Mouse (Mus musculus) liver, postnatal 0 days (tissue): ENCODE measurements around the gene Zfp950. TPM values are rescaled to one million over a fixed set of nuclear protein-coding genes. Genes with fewer than 3 reads are reported as not detected.

ENCODE experiments used
- ATAC-seq: fragments of 200-750 bp; cut with Nextera tagmentation; 2 replicates; pipeline ENCODE4 v1.8.0; 2017; ENCODE audit warnings: mild to moderate bottlenecking, moderate library complexity
- DNase-seq: peaks from one replicate; pipeline ENCODE4 v3.0.0-alpha.2; 2016
- H3K27ac ChIP-seq: fragments of 300-500 bp; sonication (generic); 2 replicates; pipeline ENCODE4 v1.5.1; 2014; ENCODE audit warnings: antibody characterized with exemption, moderate library complexity, mild to moderate bottlenecking, low read depth
- H3K27me3 ChIP-seq: fragments of 300-500 bp; sonication (generic); 2 replicates; pipeline ENCODE4 v1.6.1; 2014; ENCODE audit warnings: low read length, control low read depth, mixed read lengths; ENCODE audit not compliant: insufficient read depth
- H3K36me3 ChIP-seq: fragments of 300-500 bp; sonication (generic); replicated peaks from 2 replicates; pipeline ENCODE4 v1.6.1; 2014; ENCODE audit warnings: mild to moderate bottlenecking, control low read depth, low read length, moderate library complexity, mixed read lengths; ENCODE audit not compliant: insufficient read depth
- H3K4me1 ChIP-seq: fragments of 300-500 bp; sonication (generic); 2 replicates; pipeline ENCODE4 v1.6.1; 2014; ENCODE audit warnings: antibody characterized with exemption, mild to moderate bottlenecking, control low read depth; ENCODE audit not compliant: insufficient read depth
- H3K4me2 ChIP-seq: fragments of 300-500 bp; sonication (generic); 2 replicates; pipeline ENCODE4 v1.6.1; 2014; ENCODE audit warnings: low read depth, mild to moderate bottlenecking, low read length, moderate library complexity, mixed read lengths
- H3K4me3 ChIP-seq: fragments of 300-500 bp; sonication (generic); 2 replicates; pipeline ENCODE4 v1.5.1; 2014; ENCODE audit warnings: low read depth, low read length
- H3K9ac ChIP-seq: fragments of 300-500 bp; sonication (generic); replicated peaks from 2 replicates; pipeline ENCODE4 v1.6.1; 2014; ENCODE audit warnings: mild to moderate bottlenecking, moderate library complexity
- H3K9me3 ChIP-seq: fragments of 300-500 bp; sonication (generic); 2 replicates; pipeline ENCODE4 v1.6.1; 2016; ENCODE audit warnings: mild to moderate bottlenecking, control low read depth, low read length, mixed read lengths
- CTCF ChIP-seq: sonication (generic); IDR thresholded peaks from 2 replicates; pipeline ENCODE4 v1.5.1; 2016; ENCODE audit warnings: antibody characterized with exemption, low read depth
- EP300 ChIP-seq: IDR thresholded peaks from 2 replicates; pipeline ENCODE4 v1.6.1; 2016; ENCODE audit warnings: antibody characterized with exemption, low read depth, mild to moderate bottlenecking
- WGBS: fragments of 180-500 bp; shearing (Covaris S2); extraction: QIAGEN DNeasy Blood & Tissue Kit; methylation state at CpG from one replicate; pipeline ENCODE4 v1.1.7; 2014; ENCODE audit not compliant: insufficient replicate concordance; 5-methylcytosine and 5-hydroxymethylcytosine counted together
- polyA plus RNA-seq: library from polyadenylated mRNA; unstranded; fragments of >200 nt; fragmentation: Nextera tagmentation; extraction: Ambion mirVana; gene quantifications from 2 replicates; pipeline ENCODE4 v1.2.1, GENCODE M21; 2015

Zfp950 gene
- polyA plus RNA-seq, 1 experiment from 2014 or later: 10.8 TPM

- Histone ChIP-seq H3K36me3 (no peaks in the 10 kb centered on the region), H3K27ac (no peak overlapping the region), H3K4me3 (no peak overlapping the region), H3K9me3 (no peaks in the 10 kb centered on the region), H3K4me1 (no peaks in the 10 kb centered on the region), H3K27me3 (no peaks in the 10 kb centered on the region), H3K4me2 (no peak overlapping the region), H3K9ac (no peak overlapping the region)
- no peak for ATAC-seq
- TF ChIP-seq EP300 (no peak), CTCF (no peak)
- no peak for DNase-seq
- WGBS: 88% methylated on average over 1 of the region's 1 CpGs
Measured at GRCm38 (mm10) chr19:61051151-61051550, 89.5 kb downstream of the Zfp950 start.

- WGBS: 76% methylated on average over 1 of the region's 1 CpGs
- Histone ChIP-seq H3K27me3 (no peaks in the 10 kb centered on the region), H3K9me3 (no peaks in the 10 kb centered on the region), H3K4me1 (no peaks in the 10 kb centered on the region), H3K4me2 (no peak overlapping the region), H3K27ac (no peak overlapping the region), H3K36me3 (no peaks in the 10 kb centered on the region), H3K4me3 (no peak overlapping the region), H3K9ac (no peak overlapping the region)
- no peak for ATAC-seq
- DNase-seq: no peak
- TF ChIP-seq EP300 (no peak), CTCF (no peak)
Measured at GRCm38 (mm10) chr19:61049413-61049812, 91.2 kb downstream of the Zfp950 start.

GRCm38 (mm10) chr19:61048646-61049045, 92.0 kb downstream of the Zfp950 start:
- Histone ChIP-seq H3K36me3 (no peaks in the 10 kb centered on the region), H3K27ac (no peak overlapping the region), H3K9ac (no peak overlapping the region), H3K4me2 (no peak overlapping the region), H3K9me3 (no peaks in the 10 kb centered on the region), H3K27me3 (no peaks in the 10 kb centered on the region), H3K4me1 (no peaks in the 10 kb centered on the region), H3K4me3 (no peak overlapping the region)
- no peak for ATAC-seq
- WGBS: 67% methylated on average over 2 of the region's 2 CpGs
- no peak for DNase-seq
- no peak for TF ChIP-seq EP300
- TF ChIP-seq CTCF: no peak

GRCm38 (mm10) chr19:61039151-61039550, 101.5 kb downstream of the Zfp950 start:
- Histone ChIP-seq H3K4me1 (no peaks in the 10 kb centered on the region), H3K4me3 (no peak overlapping the region), H3K36me3 (no peaks in the 10 kb centered on the region), H3K4me2 (no peak overlapping the region), H3K9me3 (no peaks in the 10 kb centered on the region), H3K27me3 (no peaks in the 10 kb centered on the region), H3K9ac (no peak overlapping the region), H3K27ac (no peak overlapping the region)
- TF ChIP-seq EP300 (no peak), CTCF (no peak)
- no peak for ATAC-seq
- no peak for DNase-seq

- WGBS: 48% methylated on average over 2 of the region's 2 CpGs
Measured at GRCm38 (mm10) chr19:61031570-61031969, 109.1 kb downstream of the Zfp950 start.

GRCm38 (mm10) chr19:61021939-61022566, 118.6 kb downstream of the Zfp950 start:
- no peak for DNase-seq
- Histone ChIP-seq H3K4me3 (no peak overlapping the region), H3K9ac (no peak overlapping the region), H3K36me3 (no peaks in the 10 kb centered on the region), H3K4me2 (no peak overlapping the region), H3K27me3 (no peaks in the 10 kb centered on the region), H3K9me3 (no peaks in the 10 kb centered on the region), H3K27ac (no peak overlapping the region), H3K4me1 (no peaks in the 10 kb centered on the region)
- no peak for ATAC-seq
- TF ChIP-seq EP300 (no peak), CTCF (no peak)
- 81% methylated on average over 3 of the region's 3 CpGs for WGBS

More at GRCm38 (mm10) chr19:61031570-61031969, 109.1 kb downstream of the Zfp950 start:
- TF ChIP-seq EP300 (no peak), CTCF (no peak)
- ATAC-seq: no peak
- H3K27me3 ChIP-seq: no peaks in the 10 kb centered on the region
- H3K9ac ChIP-seq: no peak overlapping the region
- H3K4me2 ChIP-seq: no peak overlapping the region
- no peaks in the 10 kb centered on the region for H3K4me1 ChIP-seq
- no peak for DNase-seq
- no peaks in the 10 kb centered on the region for H3K36me3 ChIP-seq
- H3K9me3 ChIP-seq: no peaks in the 10 kb centered on the region
- no peak overlapping the region for H3K27ac ChIP-seq
- H3K4me3 ChIP-seq: no peak overlapping the region

- no peaks in the 10 kb centered on the region for H3K4me1 ChIP-seq
- no peak for ATAC-seq
Measured at GRCm38 (mm10) chr19:61021502-61021901, 119.1 kb downstream of the Zfp950 start.

More at GRCm38 (mm10) chr19:61021502-61021901, 119.1 kb downstream of the Zfp950 start:
- no peaks in the 10 kb centered on the region for H3K9me3 ChIP-seq
- H3K4me2 ChIP-seq: no peak overlapping the region
- 67% methylated on average over 2 of the region's 2 CpGs for WGBS
- TF ChIP-seq CTCF (no peak), EP300 (no peak)
- H3K9ac ChIP-seq: no peak overlapping the region
- no peaks in the 10 kb centered on the region for H3K36me3 ChIP-seq
- H3K4me3 ChIP-seq: no peak overlapping the region
- no peak overlapping the region for H3K27ac ChIP-seq
- H3K27me3 ChIP-seq: no peaks in the 10 kb centered on the region
- DNase-seq: no peak
